Mouse (Mus musculus) CH12.LX (cell line): ENCODE results near the gene Kctd14.

Experiments used
- CTCF ChIP-seq, 2 experiments: IDR thresholded peaks in 1 of 2; conservative IDR thresholded peaks in 1 of 2; 2 replicates each; pipeline ENCODE4 v1.5.1; 2011 to 2012; ENCODE audit warnings: low read depth in 2 of 2, low read length in 2 of 2, improper control_type of control experiment in 1 of 2, inconsistent platforms in 1 of 2, mild to moderate bottlenecking in 1 of 2, moderate library complexity in 1 of 2
- EP300 ChIP-seq: IDR thresholded peaks from 2 replicates; pipeline ENCODE4 v1.6.1; 2011; ENCODE audit warnings: low read length, improper control_type of control experiment
- JUND ChIP-seq: conservative IDR thresholded peaks from 2 replicates; pipeline ENCODE4 v1.6.1; 2011; ENCODE audit warnings: low read depth, low read length, improper control_type of control experiment
- MAFK ChIP-seq: IDR thresholded peaks from 2 replicates; pipeline ENCODE4 v1.6.1; 2011; ENCODE audit warnings: low read length, improper control_type of control experiment; ENCODE audit not compliant: insufficient replicate concordance
- NRF1 ChIP-seq: IDR thresholded peaks from 2 replicates; pipeline ENCODE4 v1.6.1; 2014; ENCODE audit warnings: low read depth, mild to moderate bottlenecking, inconsistent platforms, low read length, improper control_type of control experiment, moderate library complexity
- PAX5 ChIP-seq: IDR thresholded peaks from 2 replicates; pipeline ENCODE4 v1.6.1; 2012; ENCODE audit warnings: low read length, inconsistent platforms, mixed read lengths
- POLR2A ChIP-seq: IDR thresholded peaks from 2 replicates; pipeline ENCODE4 v1.6.1; 2011; ENCODE audit warnings: low read depth, mild to moderate bottlenecking, improper control_type of control experiment, low read length
- USF1 ChIP-seq: IDR thresholded peaks from 2 replicates; pipeline ENCODE4 v1.6.1; 2014; ENCODE audit warnings: low read depth, mild to moderate bottlenecking, inconsistent platforms, low read length, improper control_type of control experiment
- USF2 ChIP-seq: conservative IDR thresholded peaks from 2 replicates; pipeline ENCODE4 v1.6.1; 2011; ENCODE audit warnings: low read depth, low read length, improper control_type of control experiment

DNA sequence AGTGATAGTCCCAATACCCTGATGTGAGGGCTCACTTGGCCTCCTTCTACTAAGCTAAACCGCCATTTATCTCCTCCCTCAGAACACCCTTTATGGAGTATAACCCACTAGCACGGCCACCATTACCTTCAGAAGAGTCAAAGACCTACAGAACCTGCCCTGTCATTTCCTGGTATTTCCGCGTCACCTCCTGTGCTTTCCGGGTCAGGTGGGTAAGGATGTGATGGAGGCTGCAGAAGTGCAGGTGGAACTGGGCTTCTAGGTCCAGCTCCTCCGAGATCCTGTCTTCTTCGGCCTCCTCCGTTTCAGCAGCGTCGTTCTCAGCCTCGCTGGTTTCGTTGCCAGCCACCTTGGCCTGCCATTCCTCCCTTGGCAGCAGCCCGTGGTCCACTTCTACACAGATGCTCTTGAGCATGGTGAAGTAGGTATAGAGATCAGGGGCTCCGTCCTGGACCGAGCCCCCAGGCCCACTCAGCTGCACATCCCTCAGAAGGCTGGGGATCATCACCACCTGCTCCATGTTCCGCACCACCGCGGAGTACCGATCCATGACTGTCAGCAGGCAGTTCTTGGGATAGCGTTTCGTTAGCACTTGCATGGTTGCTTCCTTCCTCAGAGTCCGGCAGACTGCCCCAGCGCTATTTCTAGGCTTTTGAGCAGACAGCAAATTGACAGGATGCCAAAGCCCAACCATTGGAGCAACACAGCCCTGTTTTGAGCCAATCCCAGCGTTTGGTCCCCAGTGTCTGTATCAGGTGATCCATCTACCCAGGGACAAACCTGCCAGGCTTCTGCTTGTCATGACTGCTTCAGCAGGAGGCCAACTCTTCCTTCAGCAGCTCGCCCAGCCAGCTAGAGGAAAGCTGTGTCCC is 34.0 kb upstream of the Kctd14 start, which contains the start of gene Thrsp:
- TF ChIP-seq USF1 (no peak), CTCF (conservative IDR thresholded peaks at IDR 0.05 in 1 of 2, IDR thresholded peaks at IDR 0.05 in 1 of 2; ENCODE audit: low read depth in 2 of 2, low read length in 2 of 2) (no peak), USF2 (no peak), JUND (no peak), EP300 (no peak), POLR2A (no peak), MAFK (no peak), PAX5 (no peak), NRF1 (no peak)
